Mouse (Mus musculus) embryo, embryonic 10 days (tissue): ENCODE measurements around the gene Olfr513.

Experiments used
- DNase-seq: peaks from one replicate; pipeline ENCODE4 v3.0.0-alpha.2; 2015; ENCODE audit warnings: low spot score

The Olfr513 gene

DNA sequence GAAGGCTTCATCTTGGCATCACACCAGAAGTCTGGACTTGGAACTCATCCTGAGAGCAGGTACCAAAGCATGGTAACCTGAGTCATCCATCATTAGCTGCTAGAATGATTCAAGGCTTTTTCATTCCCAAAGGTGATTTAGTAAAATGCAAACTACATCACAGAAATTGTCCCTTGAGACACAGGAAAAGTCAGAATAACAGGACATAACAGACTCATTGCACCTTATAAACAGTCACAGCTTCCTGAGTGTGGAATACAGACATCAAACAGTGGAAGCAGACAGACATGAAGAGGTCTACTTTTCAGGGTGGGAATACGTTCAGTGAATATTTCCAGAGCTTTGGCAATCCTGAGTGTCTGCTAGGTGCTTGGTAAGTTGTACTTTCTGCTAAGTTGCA is at the start of gene Olfr513:
Olfr513 (plus strand) TSS at position 301 of the 400 bp plus-strand sequence.
- no peak for DNase-seq

DNA sequence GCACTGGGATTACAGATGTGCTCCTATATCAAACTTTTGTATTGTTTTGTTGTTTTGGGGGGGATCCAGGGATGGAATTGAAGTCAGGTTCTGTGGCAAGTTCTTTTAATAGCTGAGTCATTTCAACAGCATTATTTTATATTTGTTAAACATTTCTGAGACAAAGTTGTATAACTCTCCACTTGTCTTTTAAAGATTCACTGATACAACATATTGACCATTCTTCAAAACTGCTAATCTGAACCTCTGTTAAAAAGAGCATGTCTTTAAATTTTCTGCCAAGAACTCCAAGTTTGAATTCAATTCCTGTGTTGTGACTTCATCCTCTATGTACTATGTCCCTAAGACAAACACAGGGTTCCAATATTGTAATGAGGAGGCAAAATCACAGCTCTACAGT is 37.8 kb upstream of the Olfr513 start, which contains the start of gene Olfr512:
Olfr512 (plus strand) TSS at position 301 of the 400 bp plus-strand sequence.
- no peak for DNase-seq

DNA sequence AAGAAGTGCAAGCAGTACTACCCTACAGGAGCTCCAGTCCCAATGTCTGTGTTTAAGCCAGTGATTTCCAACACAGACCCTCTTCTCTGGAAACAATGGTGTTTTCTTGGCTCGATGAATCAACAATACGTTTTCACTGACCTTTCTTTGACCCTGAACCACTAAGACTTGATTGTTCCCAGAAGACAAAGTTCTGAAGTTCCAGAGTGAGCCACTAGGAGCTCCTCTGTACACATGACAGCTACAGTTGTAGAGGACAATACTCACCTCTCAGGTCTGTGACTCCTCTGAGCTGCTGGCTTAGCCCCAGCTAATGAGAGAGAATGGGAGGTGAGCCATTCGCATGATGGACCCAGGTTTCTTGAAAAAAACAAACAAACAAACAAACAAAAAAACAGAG is 9.6 kb downstream of the Olfr513 start:
- DNase-seq: peak; percentile 70

DNA sequence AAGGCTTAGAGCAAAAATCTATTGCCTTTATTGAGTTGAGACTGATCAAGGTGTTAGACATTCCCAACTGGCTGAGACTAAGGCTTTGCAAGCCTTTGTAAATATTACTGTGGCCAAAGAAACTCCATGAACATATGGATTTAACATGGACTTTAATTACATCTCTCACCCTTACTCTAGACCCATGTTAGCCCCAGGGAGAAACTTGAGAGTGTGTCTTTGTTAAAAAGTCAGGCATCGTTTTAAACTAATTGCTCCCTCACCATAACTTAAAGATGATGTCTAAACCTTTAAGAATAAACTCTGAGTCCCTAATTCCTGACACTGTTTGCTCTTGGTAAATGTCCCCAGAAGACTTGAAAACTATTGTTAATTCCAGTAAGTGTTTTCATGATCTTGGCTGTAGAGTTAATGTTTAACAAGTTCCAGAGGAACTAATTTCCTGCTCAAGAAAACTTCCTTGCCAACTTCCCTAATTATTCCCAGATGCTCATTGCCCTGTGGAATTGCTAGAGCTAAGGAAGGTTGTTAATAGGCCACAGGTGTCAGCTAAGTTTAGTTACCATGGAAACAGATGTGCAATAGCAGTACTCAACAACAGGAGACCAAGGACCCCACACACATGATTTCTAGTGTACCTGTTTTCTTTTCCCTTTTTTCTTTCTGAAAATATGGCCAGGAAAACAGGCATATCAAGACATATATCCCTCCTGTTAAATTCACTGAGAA is 46.6 kb downstream of the Olfr513 start:
- peak; percentile 83 for DNase-seq
